Mouse (Mus musculus): ENCODE data around the gene Clcn6.
A peak's percentile ranks its signal among the peaks of the same experiment; 100 is the strongest.

The Clcn6 gene

GRCm38 (mm10) chr4:148038600-148039253 lies at the start of gene Clcn6, which contains the start of gene Mthfr:
Clcn6 (minus strand) TSS chr4:148038821.
Mthfr (plus strand) TSS chr4:148039077.
- peak; percentile 100 for DNase-seq (ENCODE audit: low spot score)

- DNase-seq (ENCODE audit: low spot score) = peak; percentile 89
Measured at GRCm38 (mm10) chr4:148087907-148088527, 49.4 kb upstream of the Clcn6 start, which contains the start of gene Agtrap. Agtrap (minus strand) TSS chr4:148088031.

GRCm38 (mm10) chr4:148087091-148087906 lies 48.7 kb upstream of the Clcn6 start:
- no peak for DNase-seq (ENCODE audit: low spot score)

- DNase-seq (ENCODE audit: low spot score) = no peak
Measured at GRCm38 (mm10) chr4:148085907-148086305, 47.3 kb upstream of the Clcn6 start.

GRCm38 (mm10) chr4:148085131-148085906 lies 46.7 kb upstream of the Clcn6 start:
- DNase-seq (ENCODE audit: low spot score) = no peak

- DNase-seq (ENCODE audit: low spot score) = no peak
Measured at GRCm38 (mm10) chr4:148084261-148084714, 45.7 kb upstream of the Clcn6 start.

GRCm38 (mm10) chr4:148083176-148083899 lies 44.7 kb upstream of the Clcn6 start:
- no peak for DNase-seq (ENCODE audit: low spot score)

GRCm38 (mm10) chr4:148082257-148083044 lies 43.8 kb upstream of the Clcn6 start:
- peak; percentile 73 for DNase-seq (ENCODE audit: low spot score)

- no peak for DNase-seq (ENCODE audit: low spot score)
Measured at GRCm38 (mm10) chr4:148081201-148081600, 42.6 kb upstream of the Clcn6 start.

- no peak for DNase-seq (ENCODE audit: low spot score)
Measured at GRCm38 (mm10) chr4:148080597-148080973, 42.0 kb upstream of the Clcn6 start.

- no peak for DNase-seq (ENCODE audit: low spot score)
Measured at GRCm38 (mm10) chr4:148079944-148080596, 41.4 kb upstream of the Clcn6 start.

- no peak for DNase-seq (ENCODE audit: low spot score)
Measured at GRCm38 (mm10) chr4:148079212-148079611, 40.6 kb upstream of the Clcn6 start.

- no peak for DNase-seq (ENCODE audit: low spot score)
Measured at GRCm38 (mm10) chr4:148075881-148076280, 37.3 kb upstream of the Clcn6 start.

- DNase-seq (ENCODE audit: low spot score) = no peak
Measured at GRCm38 (mm10) chr4:148075259-148075658, 36.6 kb upstream of the Clcn6 start.

- DNase-seq (ENCODE audit: low spot score) = peak; percentile 47
Measured at GRCm38 (mm10) chr4:148074521-148075189, 36.0 kb upstream of the Clcn6 start.

GRCm38 (mm10) chr4:148071508-148071907 lies 32.9 kb upstream of the Clcn6 start:
- peak; percentile 58 for DNase-seq (ENCODE audit: low spot score)

GRCm38 (mm10) chr4:148069602-148070218 lies 31.1 kb upstream of the Clcn6 start:
- DNase-seq (ENCODE audit: low spot score) = no peak

GRCm38 (mm10) chr4:148067346-148067745 lies 28.7 kb upstream of the Clcn6 start:
- no peak for DNase-seq (ENCODE audit: low spot score)

- DNase-seq (ENCODE audit: low spot score) = peak; percentile 48
Measured at GRCm38 (mm10) chr4:148066401-148066744, 27.8 kb upstream of the Clcn6 start.
